Mouse (Mus musculus) brain, adult 2 months (tissue): ENCODE results near the gene Xkr7.

Experiments
- DNase-seq: peaks from one replicate; pipeline ENCODE4 v3.0.0; 2011; ENCODE audit warnings: low read depth, low spot score

Xkr7 gene

GRCm38 (mm10) chr2:153070762-153071490, 39.3 kb downstream of the Xkr7 start:
- DNase-seq: peak; percentile 73

DNA sequence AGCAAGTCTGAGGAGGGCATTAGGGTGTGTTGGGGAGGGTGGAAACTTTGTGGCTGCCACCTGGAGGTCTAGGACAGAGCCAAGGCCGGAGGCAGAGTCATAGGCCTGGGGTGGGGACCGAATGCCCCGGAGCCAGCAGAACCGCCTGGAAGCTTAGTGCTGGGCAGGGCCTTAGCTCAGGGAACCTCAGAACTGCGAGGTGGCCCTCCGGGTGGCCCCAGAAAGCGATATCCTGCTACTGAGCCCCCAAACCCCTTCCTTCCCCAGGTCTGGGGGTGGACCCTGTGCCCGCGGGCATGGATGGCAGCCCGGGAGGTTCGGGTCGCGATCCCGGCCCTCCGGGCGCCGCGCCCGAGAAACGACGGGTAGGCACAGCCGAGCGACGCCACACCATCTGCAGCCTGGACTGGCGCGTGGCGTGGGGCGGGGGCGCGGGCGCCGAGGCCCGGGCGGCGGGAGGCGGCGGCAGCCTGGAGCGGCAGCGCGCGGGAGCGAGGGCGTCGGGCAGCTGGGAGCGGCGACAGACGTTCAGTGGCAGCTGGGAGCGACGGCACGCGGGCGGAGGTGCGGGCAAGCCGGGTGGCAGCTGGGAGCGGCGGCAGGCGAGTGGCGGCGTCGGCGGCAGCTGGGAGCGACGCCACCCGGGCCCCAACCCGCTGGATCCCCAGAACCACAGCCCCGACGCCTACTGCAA, 40.0 kb downstream of the Xkr7 start:
- peak; percentile 68 for DNase-seq

GRCm38 (mm10) chr2:153074651-153075050, 43.0 kb downstream of the Xkr7 start:
- DNase-seq: no peak

- no peak for DNase-seq
These were observed 44.3 kb downstream of the Xkr7 start for GRCm38 (mm10) chr2:153075961-153076360.

DNA sequence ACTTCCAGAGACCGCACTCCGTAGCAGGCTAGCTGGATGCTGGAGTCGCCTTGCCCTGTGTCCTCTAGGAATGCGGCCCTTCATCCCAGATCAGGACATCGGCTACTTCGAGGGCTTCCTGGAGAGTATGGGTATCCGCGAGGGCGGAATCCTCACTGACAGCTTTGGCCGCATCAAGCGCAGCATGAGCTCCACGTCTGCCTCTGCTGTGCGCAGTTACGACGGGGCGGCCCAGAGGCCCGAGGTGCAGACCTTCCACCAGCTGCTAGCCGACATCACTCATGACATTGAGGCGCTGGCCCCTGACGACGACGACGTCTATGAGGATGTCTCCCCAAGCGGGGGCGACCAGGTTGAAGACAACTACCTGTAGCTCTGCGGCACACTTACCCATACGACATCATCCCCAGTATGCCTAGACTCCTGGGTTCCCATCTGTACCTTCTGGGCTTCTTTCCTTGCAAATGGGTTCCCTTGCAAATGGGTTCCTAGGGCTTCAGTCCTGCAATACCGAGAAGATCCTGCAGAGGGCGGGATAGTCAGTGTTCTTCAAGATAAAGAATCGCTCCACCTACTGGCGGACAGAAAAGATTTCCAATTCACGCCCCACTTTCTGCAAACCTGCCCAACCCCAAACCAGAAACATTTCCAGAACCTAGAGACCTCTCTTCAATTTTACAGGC, 49.3 kb downstream of the Xkr7 start:
- DNase-seq: peak; percentile 97

DNA sequence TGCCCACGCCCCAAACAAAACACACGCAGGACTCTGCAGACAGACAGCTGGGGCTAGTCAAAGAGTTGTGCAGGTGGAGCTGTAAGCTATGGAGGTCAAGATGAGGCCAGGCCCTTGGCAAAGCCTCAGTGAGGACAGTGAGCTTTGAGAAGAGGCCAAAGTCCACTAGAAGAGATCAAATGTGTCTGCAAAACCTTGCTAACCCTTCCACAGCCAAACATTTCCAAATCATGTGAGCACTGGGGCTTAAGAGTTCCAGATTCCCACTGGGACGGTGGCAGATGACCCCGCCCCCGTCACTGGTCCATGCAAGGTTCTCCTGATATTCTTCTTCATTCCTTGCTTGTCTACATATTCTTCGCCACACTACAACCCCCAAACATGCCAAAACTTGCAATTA, 50.2 kb downstream of the Xkr7 start:
- no peak for DNase-seq

- DNase-seq: no peak
These were observed 51.6 kb downstream of the Xkr7 start for GRCm38 (mm10) chr2:153083275-153083674.

- no peak for DNase-seq
These were observed 52.2 kb downstream of the Xkr7 start for GRCm38 (mm10) chr2:153083824-153084223.

- DNase-seq: peak; percentile 33
These were observed 52.8 kb downstream of the Xkr7 start for GRCm38 (mm10) chr2:153084261-153084976.

- DNase-seq: no peak
These were observed 53.9 kb downstream of the Xkr7 start for GRCm38 (mm10) chr2:153085556-153085955.

- DNase-seq: no peak
These were observed 54.5 kb downstream of the Xkr7 start for GRCm38 (mm10) chr2:153086166-153086565.

DNA sequence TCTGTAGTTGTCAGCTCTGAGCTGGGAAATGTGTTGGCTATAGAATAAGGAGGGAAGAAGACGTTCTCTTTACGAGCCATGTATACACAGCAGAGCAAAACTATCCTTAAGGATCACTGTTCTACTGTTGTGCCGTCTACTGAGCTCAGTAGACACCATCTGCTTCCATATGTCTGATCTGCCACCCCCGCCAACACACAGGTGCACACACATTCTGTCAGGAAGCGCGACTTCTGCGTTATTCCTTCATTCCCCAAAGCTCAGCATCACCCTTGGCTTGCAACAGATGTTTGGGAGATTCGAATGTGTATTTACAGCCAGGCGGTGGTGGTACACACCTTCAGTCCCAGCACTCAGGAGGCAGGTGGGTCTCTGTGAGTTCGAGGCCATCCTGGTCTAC, 55.4 kb downstream of the Xkr7 start:
- peak; percentile 56 for DNase-seq

DNA sequence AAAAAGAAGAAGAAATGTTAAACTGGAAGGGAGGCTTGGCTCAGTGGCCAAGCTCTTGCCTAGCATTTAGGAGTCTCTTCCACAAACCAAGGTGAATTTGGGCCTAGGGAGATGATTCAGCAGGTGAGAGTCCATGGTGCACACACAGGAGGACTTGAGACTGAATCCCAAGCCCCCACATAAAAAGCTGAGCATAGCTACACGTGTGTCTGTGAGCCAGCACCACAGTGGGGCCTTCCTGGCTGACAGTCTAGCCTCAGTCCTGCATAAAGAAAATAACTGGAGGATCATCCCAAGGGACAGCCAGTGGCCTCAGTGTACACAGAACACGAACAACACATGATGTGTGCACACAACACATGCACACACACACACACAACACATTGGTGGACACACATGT, 57.7 kb downstream of the Xkr7 start:
- DNase-seq: no peak

- DNase-seq: peak; percentile 29
These were observed 59.0 kb downstream of the Xkr7 start for GRCm38 (mm10) chr2:153090551-153091165.
